Mouse (Mus musculus): Measurements from ENCODE around the gene Rfesd. TPM values are rescaled to one million over a fixed set of nuclear protein-coding genes. Genes with fewer than 3 reads are reported as not detected.

Rfesd gene
- total and polyA plus RNA-seq, 3 experiments: 38.3 to 72.1 TPM; not detected in 1

DNA sequence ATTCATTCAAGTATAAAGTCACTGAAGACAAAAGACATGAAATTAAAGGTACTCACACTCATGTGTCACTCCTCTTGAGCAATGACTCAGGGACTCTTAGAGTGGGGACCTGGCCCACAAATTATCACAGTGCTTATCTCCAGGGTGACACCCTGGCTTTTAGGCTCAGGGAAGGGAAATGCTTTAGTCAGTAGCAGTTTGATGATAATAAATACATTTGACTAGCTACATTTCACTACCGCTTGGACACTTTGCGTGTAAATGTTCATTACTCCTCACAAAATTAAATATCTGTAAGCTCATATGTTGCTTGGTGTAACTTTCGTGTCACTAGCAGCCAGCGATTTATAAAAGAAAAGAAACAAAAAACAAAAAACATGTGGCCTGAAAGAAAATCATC, 1.1 kb downstream of the Rfesd start (continued):
- TF ChIP-seq ZMIZ1 (IDR thresholded peaks at IDR 0.05; ENCODE audit: low read depth, low read length) (peak; percentile 70), MAFK (IDR thresholded peaks at IDR 0.05; ENCODE audit: borderline replicate concordance, low read depth, low read length) (peak; percentile 21; the same call in 1 of the 2 replicates), EP300 (IDR thresholded peaks at IDR 0.05; ENCODE audit: low read depth in 1 of 2, low read length in 2 of 2) (peak; percentile 87 to 94), ELF1 (IDR thresholded peaks at IDR 0.05; ENCODE audit: low read depth, low read length) (no peak), TBP (IDR thresholded peaks at IDR 0.05; ENCODE audit: low read depth, low read length) (peak; percentile 97), CHD1 (IDR thresholded peaks at IDR 0.05; ENCODE audit: low read depth, low read length) (no peak), CHD2 (IDR thresholded peaks at IDR 0.05; ENCODE audit: low read length) (no peak), ZNF384 (IDR thresholded peaks at IDR 0.05; ENCODE audit: low read depth, low read length) (no peak), ZC3H11A (IDR thresholded peaks at IDR 0.05; ENCODE audit: low read depth, low read length) (no peak), ZKSCAN1 (IDR thresholded peaks at IDR 0.05; ENCODE audit: low read depth, low read length) (no peak), MXI1 (IDR thresholded peaks at IDR 0.05; ENCODE audit: low read depth, low read length) (peak; percentile 85), SIN3A (IDR thresholded peaks at IDR 0.05; ENCODE audit: low read length) (peak; percentile 87), MAZ (IDR thresholded peaks at IDR 0.05; ENCODE audit: low read depth, low read length) (no peak), E2F4 (IDR thresholded peaks at IDR 0.05; ENCODE audit: borderline replicate concordance, low read depth, low read length) (no peak), BHLHE40 (IDR thresholded peaks at IDR 0.05; ENCODE audit: borderline replicate concordance, low read depth, low read length) (no peak), MAX (IDR thresholded peaks at IDR 0.05; ENCODE audit: low read length) (no peak), POLR2AphosphoS2 (IDR thresholded peaks at IDR 0.05; ENCODE audit: low read length) (peak; percentile 75; the same call in 1 of the 2 replicates), NRF1 (IDR thresholded peaks at IDR 0.05; ENCODE audit: insufficient read depth, low read depth, low read length, poor library complexity, severe bottlenecking) (no peak), POLR2A (IDR thresholded peaks at IDR 0.05; ENCODE audit: control insufficient read depth in 1 of 2, insufficient read depth in 1 of 2, low read depth in 1 of 2, low read length in 2 of 2, poor library complexity in 1 of 2) (peak in 1 of 2 experiments; percentile 72; a peak in 2 of 4 replicates), TAL1 (IDR thresholded peaks at IDR 0.05; ENCODE audit: low read length) (peak; percentile 53), RAD21 (IDR thresholded peaks at IDR 0.05; ENCODE audit: low read depth, low read length) (no peak), HCFC1 (IDR thresholded peaks at IDR 0.05; ENCODE audit: low read depth, low read length) (no peak), RCOR1 (IDR thresholded peaks at IDR 0.05; ENCODE audit: low read depth, low read length) (peak; percentile 55; the same call in 1 of the 2 replicates)

DNA sequence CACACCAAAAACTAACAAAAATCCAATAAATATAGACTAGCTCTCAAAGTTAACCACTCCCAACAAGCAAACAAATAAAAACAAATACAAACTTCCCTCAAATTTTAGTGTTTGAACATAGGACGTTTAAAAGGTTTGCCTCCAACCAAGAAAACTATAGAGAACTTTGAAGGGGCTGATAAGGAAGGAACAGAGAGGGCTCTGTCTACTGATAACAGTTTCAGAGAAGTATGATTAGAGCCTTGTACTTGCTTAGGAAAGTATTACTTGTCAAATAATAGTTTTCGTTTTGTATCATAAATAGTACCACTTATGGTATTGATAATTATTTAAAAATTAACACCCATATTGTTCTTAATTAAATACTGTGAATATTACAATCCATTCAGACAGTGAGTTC, 4.0 kb downstream of the Rfesd start:
- Histone ChIP-seq H3K4me1 (ENCODE audit: control insufficient read depth in 1 of 2, insufficient read depth in 2 of 2, low read length in 2 of 2) (peaks cover 12 to 17% of the 10 kb centered on the region in 2 experiments), H3K27me3 (ENCODE audit: control insufficient read depth in 1 of 2, insufficient read depth in 2 of 2, low read length in 2 of 2) (no peaks in the 10 kb centered on the region), H3K27ac (ENCODE audit: control insufficient read depth, low read depth, low read length) (no peak overlapping the region), H3K36me3 (ENCODE audit: control insufficient read depth in 1 of 2, insufficient read depth in 2 of 2, low read length in 2 of 2) (peaks cover 5 to 33% of the 10 kb centered on the region in 2 experiments; a peak in 3 of 4 replicates), H3K4me3 (ENCODE audit: control insufficient read depth in 1 of 2, insufficient read depth in 1 of 2, low read depth in 2 of 2, low read length in 2 of 2) (peak overlapping the region in 1 of 2 experiments; percentile 54; a peak in 2 of 4 replicates), H3K9ac (ENCODE audit: control insufficient read depth, low read depth, low read length, poor library complexity, severe bottlenecking) (no peak overlapping the region; the same call in 1 of the 2 replicates), H3K9me3 (replicated peaks; ENCODE audit: insufficient read depth, low read length) (no peaks in the 10 kb centered on the region), H3K79me2 (ENCODE audit: control insufficient read depth, insufficient read depth, low read length, poor library complexity) (peaks cover 40% of the 10 kb centered on the region)
- DNase-seq (ENCODE audit: low read depth, low spot score): peak; percentile 56
- TF ChIP-seq GATA1 (IDR thresholded peaks at IDR 0.05; ENCODE audit: low read depth, low read length): peak; percentile 98
- 0 out of 2 replicates have a peak, but pooled peaks have one; percentile 11 for TF ChIP-seq CHD1 (IDR thresholded peaks at IDR 0.05; ENCODE audit: low read depth, low read length)
- no peak for TF ChIP-seq USF1 (IDR thresholded peaks at IDR 0.05; ENCODE audit: low read depth, low read length)
- peak; percentile 22; the same call in 1 of the 2 replicates for TF ChIP-seq TAL1 (IDR thresholded peaks at IDR 0.05; ENCODE audit: low read length)
- TF ChIP-seq TCF12 (IDR thresholded peaks at IDR 0.05; ENCODE audit: low read depth, low read length): peak; percentile 86
- no peak for TF ChIP-seq MAZ (IDR thresholded peaks at IDR 0.05; ENCODE audit: low read depth, low read length)
- TF ChIP-seq HCFC1 (IDR thresholded peaks at IDR 0.05; ENCODE audit: low read depth, low read length): 0 out of 2 replicates have a peak, but pooled peaks have one; percentile 13
- no peak for TF ChIP-seq MXI1 (IDR thresholded peaks at IDR 0.05; ENCODE audit: low read depth, low read length)
- peak; percentile 76 for TF ChIP-seq RCOR1 (IDR thresholded peaks at IDR 0.05; ENCODE audit: low read depth, low read length)
- peak; percentile 88 to 93 for TF ChIP-seq EP300 (IDR thresholded peaks at IDR 0.05; ENCODE audit: low read depth in 1 of 2, low read length in 2 of 2)
- TF ChIP-seq SIN3A (IDR thresholded peaks at IDR 0.05; ENCODE audit: low read length): peak; percentile 75
- no peak for TF ChIP-seq POLR2A (IDR thresholded peaks at IDR 0.05; ENCODE audit: control insufficient read depth in 1 of 2, insufficient read depth in 1 of 2, low read depth in 1 of 2, low read length in 2 of 2, poor library complexity in 1 of 2)
- TF ChIP-seq ETS1 (IDR thresholded peaks at IDR 0.05; ENCODE audit: low read depth, low read length): peak; percentile 67; the same call in 1 of the 2 replicates
- TF ChIP-seq E2F4 (IDR thresholded peaks at IDR 0.05; ENCODE audit: borderline replicate concordance, low read depth, low read length): no peak
